In the genomic region with DNA sequence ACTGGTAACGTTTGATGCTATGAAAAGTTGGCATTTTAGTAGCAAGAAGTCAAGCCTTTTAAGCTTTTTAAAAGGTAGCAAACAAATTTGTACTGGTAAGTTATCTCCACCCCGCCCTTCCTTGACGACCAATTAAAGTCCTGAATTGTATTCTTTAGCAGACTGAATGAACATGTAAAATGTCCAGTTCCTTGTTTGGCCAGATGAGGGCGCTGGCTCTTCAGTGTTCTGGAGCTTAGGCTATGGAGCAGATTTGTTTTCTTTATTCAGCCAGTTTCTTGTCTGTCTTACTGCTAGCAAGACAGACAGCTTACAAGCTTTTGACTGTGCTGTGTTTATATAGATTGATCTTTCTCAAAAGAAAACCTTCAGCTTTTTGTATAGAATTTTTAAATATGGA, we compare ENCODE assay signal across 7 mouse cellular contexts. TPM values are rescaled to one million over a fixed set of nuclear protein-coding genes. Genes with fewer than 3 reads are reported as not detected.
A peak's percentile ranks its signal among the peaks of the same experiment; 100 is the strongest.
DNase-seq lines count a peak whose midpoint lies in the region.

No protein-coding gene starts in this region.

- peak; percentile 34 to 35 for DNase-seq in urinary bladder, adult 18-20 months (ENCODE audit: low spot score in 2 of 2)
- DNase-seq in urinary bladder, adult 2 months (ENCODE audit: low spot score) = no peak
- DNase-seq in adrenal gland, postnatal 10 days = peak; percentile 77
- DNase-seq in embryo, embryonic 9.5 days (ENCODE audit: extremely low spot score) = peak; percentile 35
- DNase-seq in heart, postnatal 4 days = peak; percentile 80
- DNase-seq in left cerebral cortex, postnatal 10 days (ENCODE audit: extremely low spot score in 1 of 2, low spot score in 2 of 2) = peak; percentile 31 to 64
- DNase-seq in retina, postnatal 1 day = peak; percentile 75

- intact Hi-C loops in left cerebral cortex, postnatal 10 days (cut with DNase I) = no loop called here

RNA-seq across cellular contexts. Expression of gene Plekha5, which starts 48.5 kb away (rescaled TPM):
- 77.0 and 79.3 TPM in 2 replicates for polyA plus RNA-seq in urinary bladder, adult 2 months (2012; rRNA removed)
- total RNA-seq in adrenal gland, postnatal 10 days (2021) = 10 to 100 TPM; 29.6 to 37.9 TPM
- 10 to 100 TPM; 39.4 to 42.6 TPM for total RNA-seq in heart, postnatal 4 days (2021)
- total RNA-seq in left cerebral cortex, postnatal 10 days (2021) = 10 to 100 TPM; 76.4 to 79.1 TPM
